Mouse (Mus musculus) G1E (cell line): ENCODE data around the gene Hoxb3.

Source experiments
- CTCF ChIP-seq: IDR thresholded peaks from 2 replicates; pipeline ENCODE4 v1.5.1; 2012; ENCODE audit warnings: low read depth, low read length, inconsistent platforms, mixed read lengths
- GATA1 ChIP-seq: IDR thresholded peaks from 2 replicates; pipeline ENCODE4 v1.6.1; 2012; ENCODE audit warnings: borderline replicate concordance, low read length, inconsistent platforms, mixed read lengths
- POLR2AphosphoS5 ChIP-seq: IDR thresholded peaks from 2 replicates; pipeline ENCODE4 v1.6.1; 2012; ENCODE audit warnings: low read depth, low read length, inconsistent platforms; ENCODE audit not compliant: insufficient replicate concordance

DNA sequence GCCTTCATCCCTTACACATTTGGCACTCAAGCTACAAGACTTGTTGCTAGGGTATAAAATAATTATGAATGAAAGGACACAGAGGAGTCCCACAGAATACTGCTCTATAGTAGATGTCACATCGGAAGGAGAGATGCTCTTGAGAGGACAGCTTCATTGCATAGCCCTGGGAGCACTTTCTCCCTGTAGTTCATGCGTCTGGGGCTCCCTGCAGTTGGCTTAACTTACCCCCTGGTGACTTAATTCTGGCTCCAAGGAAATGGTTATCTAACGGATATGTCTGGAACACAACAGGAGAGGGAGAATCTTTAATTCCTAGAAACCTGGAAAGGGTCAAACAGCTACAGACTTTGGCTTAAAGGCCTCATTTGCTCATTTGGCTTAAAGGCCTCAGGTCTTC, 48.6 kb downstream of the Hoxb3 start:
- no peak for TF ChIP-seq POLR2AphosphoS5
- no peak for TF ChIP-seq CTCF
- no peak for TF ChIP-seq GATA1
